ENCODE assay signal across 19 mouse cellular contexts in genomic region chr4:134080674-134081073, GRCm38 (mm10). TPM values are rescaled to one million over a fixed set of nuclear protein-coding genes. Genes with fewer than 3 reads are reported as not detected.
"Had no signal": no experiment of that assay in that cellular context is flagged by ENCODE, and none has a peak within 500 bp of the region (broad histone marks: within the 10 kb centered on the region; RNA-seq: fewer than 3 reads in every experiment).

No protein-coding gene starts in this region.

- H3K27me3 ChIP-seq: lung, embryonic 15.5 days; stomach, embryonic 15.5 days had no signal

- H3K9me3 ChIP-seq: lung, embryonic 15.5 days; midbrain, embryonic 15.5 days; neural tube, embryonic 12.5 days; stomach, embryonic 15.5 days had no signal

- H3K27ac ChIP-seq: lung, embryonic 15.5 days; macrophage; midbrain, embryonic 13.5 days; midbrain, embryonic 15.5 days; neural tube, embryonic 12.5 days; stomach, embryonic 15.5 days had no signal

- H3K9ac ChIP-seq: liver, postnatal 0 days; lung, embryonic 15.5 days; midbrain, embryonic 13.5 days; midbrain, embryonic 15.5 days; neural tube, embryonic 12.5 days; stomach, embryonic 15.5 days had no signal

- DNase-seq: liver, postnatal 0 days; lung, adult 2 months; lung, postnatal 14 days; lung, postnatal 36 days; right cerebral cortex, postnatal 14 days; thymus, adult 2 months; thymus, postnatal 25 days; thymus, postnatal 4 days had no signal

- H3K36me3 ChIP-seq: lung, embryonic 15.5 days; midbrain, embryonic 13.5 days; midbrain, embryonic 15.5 days; neural tube, embryonic 12.5 days; stomach, embryonic 15.5 days had no signal

- ATAC-seq: liver, postnatal 0 days; lung, postnatal 0 days; midbrain, embryonic 13.5 days had no signal

- H3K4me3 ChIP-seq: megakaryocyte, embryonic 14.5 days; midbrain, embryonic 13.5 days; neural tube, embryonic 12.5 days had no signal

RNA-seq across cellular contexts. Expression of gene Crybg2, which starts 20.1 kb away (rescaled TPM):
- polyA plus RNA-seq: macrophage had no signal

RNA-seq across cellular contexts. Expression of gene Zfp683, which starts 27.0 kb away (rescaled TPM):
- polyA plus RNA-seq: liver, postnatal 0 days; lung, embryonic 15.5 days; lung, postnatal 0 days; macrophage; midbrain, embryonic 13.5 days; midbrain, embryonic 15.5 days; midbrain, postnatal 0 days; neural tube, embryonic 12.5 days; neural tube, embryonic 14.5 days; stomach, embryonic 15.5 days; stomach, postnatal 0 days had no signal
